In the genomic region with DNA sequence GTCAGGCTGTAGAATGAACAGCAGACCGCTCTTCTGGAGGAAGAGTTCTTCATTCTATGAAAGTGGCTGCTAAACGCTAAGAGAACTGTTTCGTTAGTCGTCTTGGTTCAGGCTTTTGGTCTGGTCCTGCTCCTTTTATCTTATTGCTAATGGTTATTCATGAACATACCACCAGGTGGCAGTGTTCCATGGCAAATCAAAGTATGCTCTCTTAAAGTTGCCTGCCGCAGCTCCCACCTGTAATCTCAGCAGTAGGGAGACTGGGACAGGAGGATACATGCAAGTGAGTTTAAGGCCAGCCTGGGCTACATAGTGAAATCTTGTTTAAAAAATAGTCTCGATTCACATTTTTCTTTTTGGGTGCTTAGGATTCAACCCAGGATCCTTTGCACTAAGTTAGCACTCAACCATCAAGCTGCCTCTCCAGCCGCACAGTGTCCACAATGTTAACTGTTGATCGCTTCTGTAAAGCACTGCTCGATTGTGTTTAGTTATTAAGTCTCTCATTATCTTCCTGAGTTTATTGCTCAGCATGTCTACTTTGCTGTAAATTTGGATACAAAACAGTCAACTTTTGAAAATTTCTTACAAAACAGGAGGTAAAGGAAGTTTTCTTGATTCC, we compare ENCODE assay signal across 8 mouse cellular contexts. TPM values are rescaled to one million over a fixed set of nuclear protein-coding genes. Genes with fewer than 3 reads are reported as not detected.
A peak's percentile ranks its signal among the peaks of the same experiment; 100 is the strongest.
DNase-seq lines count a peak whose midpoint lies in the region; ATAC-seq lines count a peak whose summit lies in the region.

No protein-coding gene starts in this region.

- H3K4me2 ChIP-seq in hindbrain, embryonic 13.5 days, result no peak overlapping the region
- no peak overlapping the region for H3K4me2 ChIP-seq in hindbrain, embryonic 11.5 days (replicated peaks; ENCODE audit: low read depth, low read length)
- H3K4me2 ChIP-seq in midbrain, embryonic 12.5 days (replicated peaks), result no peak overlapping the region
- no peak overlapping the region for H3K4me2 ChIP-seq in stomach, embryonic 14.5 days (replicated peaks; ENCODE audit: low read depth, low read length)

- H3K27me3 ChIP-seq in hindbrain, embryonic 10.5 days (ENCODE audit: insufficient read depth, poor library complexity, severe bottlenecking), result no peaks in the 10 kb centered on the region
- H3K27me3 ChIP-seq in hindbrain, embryonic 13.5 days, result no peaks in the 10 kb centered on the region
- no peaks in the 10 kb centered on the region for H3K27me3 ChIP-seq in hindbrain, embryonic 11.5 days (ENCODE audit: control insufficient read depth, insufficient read depth, low read length)
- H3K27me3 ChIP-seq in midbrain, embryonic 12.5 days, result peaks cover 5% of the 10 kb centered on the region; the same call in 1 of the 2 replicates
- no peaks in the 10 kb centered on the region for H3K27me3 ChIP-seq in stomach, embryonic 14.5 days (ENCODE audit: control insufficient read depth, insufficient read depth, low read length)

- peak; percentile 43 for DNase-seq in hindbrain, embryonic 10.5 days (ENCODE audit: low spot score)
- DNase-seq in adrenal gland, postnatal 10 days, result peak; percentile 60
- DNase-seq in embryo, embryonic 11.5 days (ENCODE audit: low read depth, low spot score), result peak; percentile 45
- DNase-seq in hindbrain, embryonic 11.5 days (ENCODE audit: low spot score), result peak; percentile 79
- peak; percentile 38 to 73 for DNase-seq in layer of hippocampus, postnatal 14 days (ENCODE audit: low spot score in 2 of 2)

- H3K9me3 ChIP-seq in hindbrain, embryonic 10.5 days, result no peaks in the 10 kb centered on the region
- H3K9me3 ChIP-seq in hindbrain, embryonic 13.5 days, result no peaks in the 10 kb centered on the region
- H3K9me3 ChIP-seq in hindbrain, embryonic 11.5 days (ENCODE audit: control insufficient read depth, low read length), result no peaks in the 10 kb centered on the region
- H3K9me3 ChIP-seq in midbrain, embryonic 12.5 days, result no peaks in the 10 kb centered on the region
- no peaks in the 10 kb centered on the region for H3K9me3 ChIP-seq in stomach, embryonic 14.5 days (ENCODE audit: control insufficient read depth, low read depth, low read length)

- no peak overlapping the region for H3K9ac ChIP-seq in hindbrain, embryonic 13.5 days
- no peak overlapping the region for H3K9ac ChIP-seq in hindbrain, embryonic 11.5 days (ENCODE audit: low read depth, low read length)
- H3K9ac ChIP-seq in midbrain, embryonic 12.5 days (replicated peaks), result no peak overlapping the region
- H3K9ac ChIP-seq in stomach, embryonic 14.5 days (replicated peaks; ENCODE audit: low read depth, low read length), result no peak overlapping the region

- 49% methylated on average over 9 of the region's 9 CpGs for WGBS in hindbrain, embryonic 10.5 days
- WGBS in hindbrain, embryonic 13.5 days, result 43% methylated on average over 9 of the region's 9 CpGs
- 43% methylated on average over 9 of the region's 9 CpGs for WGBS in hindbrain, embryonic 11.5 days
- 38% methylated on average over 9 of the region's 9 CpGs for WGBS in midbrain, embryonic 12.5 days
- WGBS in stomach, embryonic 14.5 days, result 37% methylated on average over 9 of the region's 9 CpGs

- H3K4me1 ChIP-seq in hindbrain, embryonic 10.5 days (replicated peaks), result no peaks in the 10 kb centered on the region
- H3K4me1 ChIP-seq in hindbrain, embryonic 13.5 days (replicated peaks), result no peaks in the 10 kb centered on the region
- no peaks in the 10 kb centered on the region for H3K4me1 ChIP-seq in hindbrain, embryonic 11.5 days (replicated peaks; ENCODE audit: control insufficient read depth, insufficient read depth, low read length)
- H3K4me1 ChIP-seq in midbrain, embryonic 12.5 days, result no peaks in the 10 kb centered on the region
- no peaks in the 10 kb centered on the region for H3K4me1 ChIP-seq in stomach, embryonic 14.5 days (ENCODE audit: control insufficient read depth, insufficient read depth, low read length)

- H3K36me3 ChIP-seq in hindbrain, embryonic 10.5 days, result no peaks in the 10 kb centered on the region
- no peaks in the 10 kb centered on the region for H3K36me3 ChIP-seq in hindbrain, embryonic 13.5 days
- no peaks in the 10 kb centered on the region for H3K36me3 ChIP-seq in hindbrain, embryonic 11.5 days (ENCODE audit: control insufficient read depth, insufficient read depth, low read length)
- no peaks in the 10 kb centered on the region for H3K36me3 ChIP-seq in midbrain, embryonic 12.5 days
- no peaks in the 10 kb centered on the region for H3K36me3 ChIP-seq in stomach, embryonic 14.5 days (ENCODE audit: control insufficient read depth, insufficient read depth, low read length)

- H3K4me3 ChIP-seq in hindbrain, embryonic 10.5 days, result no peak overlapping the region
- H3K4me3 ChIP-seq in hindbrain, embryonic 13.5 days, result no peak overlapping the region
- no peak overlapping the region for H3K4me3 ChIP-seq in hindbrain, embryonic 11.5 days (ENCODE audit: low read depth, low read length)
- H3K4me3 ChIP-seq in midbrain, embryonic 12.5 days, result no peak overlapping the region
- H3K4me3 ChIP-seq in stomach, embryonic 14.5 days (ENCODE audit: low read depth, low read length), result no peak overlapping the region

- no peak overlapping the region for H3K27ac ChIP-seq in hindbrain, embryonic 10.5 days
- no peak overlapping the region for H3K27ac ChIP-seq in hindbrain, embryonic 13.5 days
- no peak overlapping the region for H3K27ac ChIP-seq in hindbrain, embryonic 11.5 days (ENCODE audit: low read depth, low read length)
- no peak overlapping the region for H3K27ac ChIP-seq in midbrain, embryonic 12.5 days (replicated peaks)
- no peak overlapping the region for H3K27ac ChIP-seq in stomach, embryonic 14.5 days (ENCODE audit: low read length)

- no peak; the same call in 1 of the 2 replicates for ATAC-seq in hindbrain, embryonic 13.5 days (ENCODE audit: low FRiP score)
- ATAC-seq in hindbrain, embryonic 11.5 days (ENCODE audit: low FRiP score), result peak; percentile 45; the same call in 1 of the 2 replicates
- peak; percentile 44; the same call in 1 of the 2 replicates for ATAC-seq in midbrain, embryonic 12.5 days (ENCODE audit: low FRiP score, low read depth)
- 0 out of 2 replicates have a peak, but pooled peaks have one; percentile 6 for ATAC-seq in stomach, embryonic 14.5 days (ENCODE audit: insufficient number of reproducible peaks, insufficient read depth, low FRiP score, low read depth)

RNA-seq across cellular contexts. Expression of gene Etfdh, which starts 35.6 kb away (rescaled TPM):
- polyA plus RNA-seq in hindbrain, embryonic 10.5 days (2016; fragmentation: Nextera tagmentation; extraction: Ambion mirVana), result 43.1 and 45.2 TPM in 2 replicates
- 46.0 and 47.0 TPM in 2 replicates for polyA plus RNA-seq in hindbrain, embryonic 13.5 days (2015; fragmentation: Nextera tagmentation; extraction: Ambion mirVana)
- total RNA-seq in adrenal gland, postnatal 10 days (2021), result 100 to 1,000 TPM; 567 to 579 TPM
- 50.3 and 54.5 TPM in 2 replicates for polyA plus RNA-seq in hindbrain, embryonic 11.5 days (2014; fragmentation: Nextera tagmentation; extraction: Ambion mirVana)
- total RNA-seq in layer of hippocampus, postnatal 14 days (2021), result 10 to 100 TPM; 30.3 to 33.4 TPM
- 45.2 and 48.2 TPM in 2 replicates for polyA plus RNA-seq in midbrain, embryonic 12.5 days (2016; fragmentation: Nextera tagmentation; extraction: Ambion mirVana)
- 52.5 and 61.4 TPM in 2 replicates for polyA plus RNA-seq in stomach, embryonic 14.5 days (2014; fragmentation: Nextera tagmentation; extraction: Ambion mirVana)

RNA-seq across cellular contexts. Expression of gene 4930579G24Rik, which starts 36.0 kb away (rescaled TPM):
- polyA plus RNA-seq in hindbrain, embryonic 10.5 days (2016; fragmentation: Nextera tagmentation; extraction: Ambion mirVana), result 23.1 and 28.5 TPM in 2 replicates
- 9.0 and 10.5 TPM in 2 replicates for polyA plus RNA-seq in hindbrain, embryonic 13.5 days (2015; fragmentation: Nextera tagmentation; extraction: Ambion mirVana)
- total RNA-seq in adrenal gland, postnatal 10 days (2021), result 1 to 10 TPM; 5.5 to 5.7 TPM
- polyA plus RNA-seq in hindbrain, embryonic 11.5 days (2014; fragmentation: Nextera tagmentation; extraction: Ambion mirVana), result 23.7 and 26.1 TPM in 2 replicates
- 1 to 10 TPM; 1.1 to 1.6 TPM for total RNA-seq in layer of hippocampus, postnatal 14 days (2021)
- polyA plus RNA-seq in midbrain, embryonic 12.5 days (2016; fragmentation: Nextera tagmentation; extraction: Ambion mirVana), result 17.8 and 21.3 TPM in 2 replicates
- polyA plus RNA-seq in stomach, embryonic 14.5 days (2014; fragmentation: Nextera tagmentation; extraction: Ambion mirVana), result 29.7 and 30.3 TPM in 2 replicates
